8 mouse cellular contexts compared by ENCODE assay signal in the genomic region with DNA sequence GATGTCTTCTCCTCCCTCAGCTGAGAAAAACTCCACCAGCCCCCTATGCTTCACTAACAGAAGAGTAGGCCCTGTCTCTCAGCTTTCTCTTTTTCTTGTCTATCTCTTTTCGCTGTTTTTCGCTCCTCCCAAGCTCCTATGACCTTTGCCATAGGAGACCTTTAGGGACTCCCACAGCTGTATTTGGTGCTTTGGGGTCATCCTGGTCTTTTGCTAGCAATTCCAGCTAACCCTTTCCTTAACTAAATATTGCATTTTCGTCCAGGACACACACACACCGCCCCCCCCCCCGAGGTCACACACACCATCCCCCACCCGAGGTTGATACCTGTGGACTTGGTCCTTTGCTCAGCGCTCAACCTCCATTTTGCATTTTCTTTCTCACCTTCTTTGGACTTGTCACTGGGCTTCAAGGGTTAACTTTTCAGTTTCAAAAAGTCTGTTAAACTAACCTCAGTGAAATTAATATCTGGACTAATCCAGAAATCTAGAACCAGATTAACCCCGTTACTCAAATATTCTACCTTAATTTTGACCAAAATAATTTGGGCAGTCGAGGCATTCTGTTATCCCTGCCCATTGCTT. TPM values are rescaled to one million over a fixed set of nuclear protein-coding genes. Genes with fewer than 3 reads are reported as not detected.
DNase-seq lines count a peak whose midpoint lies in the region; ATAC-seq and TF ChIP-seq lines count a peak whose summit lies in the region.

No protein-coding gene starts in this region.

- H3K9ac ChIP-seq in liver, embryonic 12.5 days, result peak overlapping the region; percentile 90

- no peak for TF ChIP-seq POLR2A in thymus, adult 2 months (IDR thresholded peaks at IDR 0.05; ENCODE audit: control insufficient read depth, extremely low read depth, insufficient read depth, low read length, poor library complexity)

- H3K27me3 ChIP-seq in heart, embryonic 10.5 days (ENCODE audit: insufficient read depth, poor library complexity, severe bottlenecking), result no peaks in the 10 kb centered on the region
- H3K27me3 ChIP-seq in thymus, adult 2 months (ENCODE audit: control insufficient read depth, insufficient read depth, low read length), result no peaks in the 10 kb centered on the region
- H3K27me3 ChIP-seq in liver, embryonic 12.5 days (replicated peaks), result no peaks in the 10 kb centered on the region

- peaks cover 64% of the 10 kb centered on the region for H3K36me3 ChIP-seq in heart, embryonic 10.5 days
- H3K36me3 ChIP-seq in thymus, adult 2 months (ENCODE audit: control insufficient read depth, insufficient read depth, low read length), result peaks cover 29% of the 10 kb centered on the region
- H3K36me3 ChIP-seq in liver, embryonic 12.5 days, result peaks cover 67% of the 10 kb centered on the region

- TF ChIP-seq CTCF in thymus, adult 2 months (IDR thresholded peaks at IDR 0.05; ENCODE audit: borderline replicate concordance, control insufficient read depth, extremely low read depth, insufficient read depth, low read length, poor library complexity), result no peak

- peak overlapping the region; percentile 85 for H3K4me3 ChIP-seq in heart, embryonic 10.5 days
- H3K4me3 ChIP-seq in thymus, adult 2 months (ENCODE audit: control insufficient read depth, insufficient read depth, low read length), result peak overlapping the region; percentile 77
- H3K4me3 ChIP-seq in liver, embryonic 12.5 days, result peak overlapping the region; percentile 88

- no peaks in the 10 kb centered on the region for H3K9me3 ChIP-seq in heart, embryonic 10.5 days
- H3K9me3 ChIP-seq in liver, embryonic 12.5 days (replicated peaks), result no peaks in the 10 kb centered on the region

- 32% methylated on average over 9 of the region's 9 CpGs for WGBS in heart, embryonic 10.5 days
- WGBS in thymus, adult 2 months, result 39% methylated on average over 9 of the region's 9 CpGs
- WGBS in liver, embryonic 12.5 days (ENCODE audit: insufficient replicate concordance), result 19% methylated on average over 9 of the region's 9 CpGs

- no peak for DNase-seq in heart, embryonic 10.5 days (ENCODE audit: low spot score)
- DNase-seq in heart, adult 8-10 months (ENCODE audit: low spot score), result no peak
- DNase-seq in thymus, adult 2 months, result no peak
- DNase-seq in thymus, postnatal 4 days, result no peak
- peak; percentile 55 for DNase-seq in yolk sac, embryonic 10.5 days (ENCODE audit: low spot score)
- no peak for DNase-seq in B cell, adult 2 months
- no peak for DNase-seq in spleen, adult 18-20 months

- peak overlapping the region; percentile 88 for H3K4me2 ChIP-seq in liver, embryonic 12.5 days

- peak overlapping the region; percentile 96 for H3K27ac ChIP-seq in heart, embryonic 10.5 days
- no peak overlapping the region for H3K27ac ChIP-seq in thymus, adult 2 months (ENCODE audit: control insufficient read depth, insufficient read depth, low read length)
- peak overlapping the region; percentile 98 for H3K27ac ChIP-seq in liver, embryonic 12.5 days

- no peak for ATAC-seq in liver, embryonic 12.5 days

- peaks cover 30% of the 10 kb centered on the region for H3K4me1 ChIP-seq in heart, embryonic 10.5 days
- peaks cover 18% of the 10 kb centered on the region for H3K4me1 ChIP-seq in thymus, adult 2 months (replicated peaks; ENCODE audit: control insufficient read depth, insufficient read depth, low read length)
- H3K4me1 ChIP-seq in liver, embryonic 12.5 days, result peaks cover 48% of the 10 kb centered on the region

RNA-seq across cellular contexts. Expression of a gene that starts 0.9 kb away (rescaled TPM):
- 529 and 565 TPM in 2 replicates for polyA plus RNA-seq in heart, embryonic 10.5 days (2016; fragmentation: Nextera tagmentation; extraction: Ambion mirVana)
- total RNA-seq in heart, adult 8-10 months (2022), result 100 to 1,000 TPM; 186 to 215 (median 203) TPM
- 512 and 578 TPM in 2 replicates for polyA plus RNA-seq in thymus, adult 2 months (2012; rRNA removed)
- polyA plus RNA-seq in liver, embryonic 12.5 days (2016; fragmentation: Nextera tagmentation; extraction: Ambion mirVana), result 463 and 468 TPM in 2 replicates

RNA-seq across cellular contexts. Expression of a gene that starts 12.2 kb away (rescaled TPM):
- 49.9 and 51.7 TPM in 2 replicates for polyA plus RNA-seq in heart, embryonic 10.5 days (2016; fragmentation: Nextera tagmentation; extraction: Ambion mirVana)
- 10 to 100 TPM; 62.4 to 85.5 (median 78.0) TPM for total RNA-seq in heart, adult 8-10 months (2022)
- 60.9 and 70.8 TPM in 2 replicates for polyA plus RNA-seq in thymus, adult 2 months (2012; rRNA removed)
- polyA plus RNA-seq in liver, embryonic 12.5 days (2016; fragmentation: Nextera tagmentation; extraction: Ambion mirVana), result 38.8 and 40.5 TPM in 2 replicates

RNA-seq across cellular contexts. Expression of a gene that starts 19.4 kb away (rescaled TPM):
- 24.0 and 28.6 TPM in 2 replicates for polyA plus RNA-seq in heart, embryonic 10.5 days (2016; fragmentation: Nextera tagmentation; extraction: Ambion mirVana)
- total RNA-seq in heart, adult 8-10 months (2022), result 10 to 100 TPM; 45.9 to 51.0 (median 48.2) TPM
- polyA plus RNA-seq in thymus, adult 2 months (2012; rRNA removed), result 42.7 and 49.5 TPM in 2 replicates
- 8.0 and 8.8 TPM in 2 replicates for polyA plus RNA-seq in liver, embryonic 12.5 days (2016; fragmentation: Nextera tagmentation; extraction: Ambion mirVana)

RNA-seq across cellular contexts. Expression of a gene that starts 37.6 kb away (rescaled TPM):
- polyA plus RNA-seq in heart, embryonic 10.5 days (2016; fragmentation: Nextera tagmentation; extraction: Ambion mirVana), result 107 and 125 TPM in 2 replicates
- total RNA-seq in heart, adult 8-10 months (2022), result 10 to 100 TPM; 50.5 to 59.7 (median 55.2) TPM
- polyA plus RNA-seq in thymus, adult 2 months (2012; rRNA removed), result 40.7 and 44.7 TPM in 2 replicates
- polyA plus RNA-seq in liver, embryonic 12.5 days (2016; fragmentation: Nextera tagmentation; extraction: Ambion mirVana), result 90.0 and 99.7 TPM in 2 replicates

RNA-seq across cellular contexts. Expression of a gene that starts 53.1 kb away (rescaled TPM):
- polyA plus RNA-seq in heart, embryonic 10.5 days (2016; fragmentation: Nextera tagmentation; extraction: Ambion mirVana), result 0.21 and 0.57 TPM in 2 replicates
- total RNA-seq in heart, adult 8-10 months (2022), result under 1 TPM in 3 of 4 experiments, not detected in 1; 0.49 to 0.71 (median 0.69) TPM
- polyA plus RNA-seq in thymus, adult 2 months (2012; rRNA removed), result 0.03 and 0.15 TPM in 2 replicates
- polyA plus RNA-seq in liver, embryonic 12.5 days (2016; fragmentation: Nextera tagmentation; extraction: Ambion mirVana), result 0.23 and 0.30 TPM in 2 replicates
